Mouse (Mus musculus) ovary, postnatal 10 days (tissue): ENCODE measurements around the gene Scn4a.

ENCODE experiments used
- DNase-seq: peaks from one replicate; pipeline ENCODE4 v3.0.0; 2022; ENCODE audit warnings: low spot score

Scn4a gene

DNA sequence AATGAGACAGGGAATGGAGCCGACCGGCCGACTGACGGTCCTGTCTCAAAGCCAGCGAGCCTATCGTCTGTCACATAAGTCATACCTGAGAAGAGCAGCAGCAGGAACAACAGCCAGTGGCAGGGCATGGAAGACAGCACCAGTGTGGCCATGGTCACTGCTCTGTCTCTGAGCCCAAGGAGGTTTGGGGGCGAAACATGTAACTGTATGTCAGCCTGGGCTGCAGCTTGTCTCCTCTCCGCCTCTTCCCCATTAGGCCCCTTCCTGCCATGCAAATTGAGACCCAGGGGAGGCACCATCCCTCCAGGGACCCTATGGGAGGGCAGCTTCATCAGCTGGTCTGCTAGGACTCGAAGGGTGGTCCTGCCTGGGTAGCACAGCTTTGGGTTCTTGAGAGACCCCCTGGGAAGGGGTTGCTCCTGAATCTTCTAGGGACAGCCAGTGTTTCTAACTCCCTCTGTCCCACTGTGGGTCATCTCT is 38.7 kb downstream of the Scn4a start, which contains the start of gene Cd79b:
Gene Cd79b, minus strand, starts transcription at position 430 of the 480 bp plus-strand sequence.
- no peak for DNase-seq

DNA sequence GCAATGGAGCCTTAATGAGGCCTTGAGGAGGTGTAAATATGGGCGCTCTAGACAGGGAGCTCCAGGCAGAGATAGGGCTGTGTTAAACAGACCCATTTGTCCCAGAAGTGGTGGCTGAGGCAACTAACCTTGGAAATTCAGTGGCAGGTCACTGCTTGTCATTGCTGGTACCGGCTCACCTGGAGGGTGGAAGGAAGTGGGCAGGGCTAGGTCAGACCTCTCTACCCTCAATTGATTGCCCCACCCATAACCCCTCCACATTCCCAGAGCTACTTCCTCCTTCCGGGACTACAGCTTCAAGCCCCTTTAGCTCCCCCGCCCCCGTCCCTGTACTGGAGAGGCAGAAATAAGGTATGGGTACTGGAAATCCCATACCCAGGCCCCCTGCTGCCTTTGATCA is 39.6 kb downstream of the Scn4a start:
- DNase-seq, result no peak

DNA sequence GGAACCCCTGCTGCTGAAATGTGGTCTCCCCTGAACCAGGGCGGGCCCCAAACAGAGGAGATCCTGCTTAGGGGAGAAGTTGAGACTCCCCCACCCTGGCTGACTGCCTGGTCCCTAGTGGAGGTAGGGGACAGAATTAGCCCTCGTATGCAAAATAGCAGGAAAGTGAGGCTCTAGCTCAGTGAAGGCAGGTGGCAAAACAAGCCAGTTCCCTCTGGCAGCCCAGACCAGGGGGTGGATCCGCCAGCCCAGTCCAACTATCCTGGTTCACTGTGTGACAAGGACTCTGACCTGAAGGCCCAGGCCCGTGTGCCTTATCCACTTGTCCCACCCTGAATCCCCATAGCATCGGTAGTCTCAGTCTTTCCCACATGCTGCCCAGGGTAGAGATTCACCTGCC is 43.0 kb downstream of the Scn4a start:
- no peak for DNase-seq

- no peak for DNase-seq
These were observed 44.9 kb downstream of the Scn4a start for GRCm38 (mm10) chr11:106308162-106308561.

DNA sequence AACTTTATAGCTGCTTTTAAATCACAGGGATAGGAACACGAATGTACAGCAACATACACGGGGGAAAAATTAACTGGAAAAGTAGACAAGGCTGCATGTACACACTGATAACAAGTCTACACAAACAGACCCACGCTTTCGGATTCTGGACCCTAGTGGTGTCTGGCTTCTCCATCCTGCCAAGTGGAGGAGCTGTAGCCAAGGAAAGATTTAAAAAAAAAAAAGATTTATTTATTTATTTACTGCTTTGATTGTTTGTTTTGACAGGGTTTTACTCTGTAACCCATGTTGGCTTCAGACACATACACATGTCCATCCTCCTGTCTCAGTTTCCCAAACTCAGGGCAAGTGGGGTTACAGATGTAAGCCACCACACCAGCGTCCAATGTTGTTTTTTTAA is 45.7 kb downstream of the Scn4a start:
- DNase-seq, result no peak

GRCm38 (mm10) chr11:106306758-106307157 is 46.3 kb downstream of the Scn4a start:
- no peak for DNase-seq

DNA sequence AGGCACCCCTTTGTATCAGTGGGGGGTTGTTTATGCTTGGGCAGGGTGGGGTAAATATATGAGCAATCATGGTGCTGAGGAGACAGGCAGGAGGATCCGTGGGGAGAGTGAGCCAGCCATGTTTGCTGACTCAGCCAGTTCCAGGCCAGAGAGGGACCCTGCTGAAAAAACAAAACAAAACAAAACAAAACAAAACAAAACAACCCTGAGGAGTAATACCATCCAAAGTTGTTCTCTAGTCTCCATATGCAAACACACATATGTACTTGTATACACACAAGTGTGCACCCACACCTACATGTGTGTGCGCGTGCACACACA is 47.1 kb downstream of the Scn4a start:
- DNase-seq, result no peak

- DNase-seq, result no peak
These were observed 47.6 kb downstream of the Scn4a start for GRCm38 (mm10) chr11:106305348-106306064.

DNA sequence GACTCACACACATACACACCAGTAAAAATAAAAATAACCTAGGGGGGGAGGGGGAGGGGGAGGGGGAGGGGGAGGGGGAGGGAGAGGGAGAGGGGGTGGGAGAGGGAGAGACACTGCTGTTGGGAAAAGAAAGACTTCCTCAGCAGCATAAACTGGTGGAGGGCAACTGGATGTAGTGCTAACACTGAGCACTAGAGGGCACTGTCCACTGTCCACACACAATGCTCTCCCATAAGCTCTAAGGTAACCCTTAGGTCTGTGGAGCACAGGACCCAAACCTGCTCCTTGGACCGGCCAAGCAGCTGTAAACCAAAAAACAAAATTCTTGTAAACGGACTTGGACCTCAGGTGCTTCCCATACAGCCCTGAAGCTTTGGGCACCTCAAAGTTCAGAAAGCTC is 50.5 kb downstream of the Scn4a start:
- DNase-seq, result no peak

DNA sequence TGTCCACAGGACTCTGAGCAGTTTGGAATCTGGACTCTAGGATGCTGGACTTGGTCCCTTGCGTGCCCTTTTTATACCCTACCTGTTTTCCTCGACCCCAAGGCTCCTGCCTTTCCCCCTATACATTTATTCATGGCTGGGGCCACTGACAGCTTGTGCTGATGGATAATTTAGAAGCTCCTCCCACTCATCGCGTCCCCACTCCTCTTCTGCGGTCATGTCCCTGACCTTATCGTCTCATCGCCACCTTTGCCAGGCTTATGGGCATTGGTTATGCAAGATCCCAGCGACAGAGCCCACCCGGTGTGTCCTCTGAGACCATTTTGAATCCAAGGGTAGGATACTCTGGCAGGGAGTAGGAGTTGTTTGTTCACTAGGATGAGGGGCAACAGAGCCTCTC is 51.3 kb downstream of the Scn4a start, which contains the start of gene Gh:
Gene Gh, minus strand, starts transcription at position 101 of the 400 bp plus-strand sequence.
- DNase-seq, result no peak

DNA sequence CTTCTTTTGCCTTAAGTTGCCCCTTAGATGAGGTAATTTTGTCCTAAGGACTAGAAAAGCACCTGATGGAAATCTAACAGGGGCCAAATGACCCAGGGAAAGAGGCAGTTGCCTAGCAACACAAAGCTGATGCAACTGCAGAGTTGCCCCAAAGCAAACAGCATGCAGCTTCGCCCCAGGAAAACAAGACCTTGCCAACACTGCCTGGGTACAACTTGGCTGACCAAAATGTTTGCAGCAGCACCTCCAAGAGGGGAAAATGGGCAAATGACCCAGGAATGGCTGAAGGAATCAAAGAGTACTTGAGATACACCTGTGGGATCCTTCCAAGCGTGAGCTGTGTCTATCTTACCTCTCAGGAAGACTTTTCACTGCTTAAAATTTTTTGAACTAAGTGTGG is 61.2 kb downstream of the Scn4a start:
- DNase-seq, result no peak

DNA sequence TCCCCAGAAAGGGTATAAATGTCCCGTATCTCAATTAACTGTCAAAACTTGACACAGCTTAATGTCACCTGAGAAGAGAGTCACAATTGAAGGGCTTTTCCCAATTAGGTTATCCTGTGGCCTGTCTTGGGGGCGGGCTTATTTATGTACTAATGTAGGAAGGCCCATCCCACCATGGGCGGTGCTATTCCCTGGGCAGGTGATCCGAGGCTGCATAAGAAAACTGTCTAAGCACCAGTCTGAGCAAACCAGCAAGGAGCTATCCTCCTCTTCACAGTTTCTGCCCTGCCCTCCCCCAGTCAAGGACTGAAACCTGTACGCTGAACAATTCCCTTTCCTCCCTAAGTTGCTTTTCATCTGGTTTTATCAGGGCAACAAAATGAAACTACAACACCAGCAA is 62.7 kb downstream of the Scn4a start:
- DNase-seq, result no peak

GRCm38 (mm10) chr11:106289369-106289768 is 63.7 kb downstream of the Scn4a start:
- DNase-seq, result no peak

DNA sequence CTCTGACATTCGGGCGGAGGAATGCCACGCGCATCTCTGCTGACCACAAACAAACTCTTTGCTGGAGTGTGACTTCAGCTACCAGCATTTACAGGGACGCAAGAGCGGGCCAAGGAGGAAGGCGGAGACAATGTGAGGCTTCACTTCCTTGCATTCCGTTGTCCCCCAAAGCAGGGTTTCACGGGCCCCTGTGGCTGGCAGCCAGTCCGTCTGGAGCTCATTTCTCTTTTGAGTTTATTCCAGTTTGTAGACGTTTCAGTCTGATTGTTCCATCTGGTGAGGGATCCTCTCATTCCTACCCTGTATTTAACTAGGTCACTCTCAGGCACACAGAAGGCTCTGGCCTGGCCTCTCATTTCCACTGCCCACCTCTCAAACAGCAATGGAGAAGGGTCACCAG is 66.1 kb downstream of the Scn4a start:
- DNase-seq, result no peak

GRCm38 (mm10) chr11:106286206-106286605 is 66.9 kb downstream of the Scn4a start:
- DNase-seq, result no peak

GRCm38 (mm10) chr11:106284126-106284525 is 69.0 kb downstream of the Scn4a start:
- DNase-seq, result no peak

DNA sequence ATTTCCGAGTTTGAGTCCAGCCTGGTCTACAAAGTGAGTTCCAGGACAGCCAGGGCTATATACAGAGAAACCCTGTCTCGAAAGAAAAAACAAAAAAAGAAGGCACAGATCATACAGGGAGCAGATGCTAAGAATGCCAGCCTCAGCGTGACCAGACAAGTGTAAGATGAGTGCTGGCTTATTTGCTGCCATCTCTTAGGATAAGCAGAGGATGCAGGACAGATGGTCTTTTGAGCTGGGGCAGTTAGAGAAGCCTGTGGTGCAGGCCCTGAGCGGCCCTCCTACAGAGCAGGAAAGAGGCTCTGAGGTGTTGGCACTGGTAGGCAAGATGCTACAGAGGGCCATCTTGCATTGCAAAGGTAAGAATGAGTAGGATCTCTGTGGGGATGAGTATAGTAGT is 69.7 kb downstream of the Scn4a start:
- DNase-seq, result no peak

DNA sequence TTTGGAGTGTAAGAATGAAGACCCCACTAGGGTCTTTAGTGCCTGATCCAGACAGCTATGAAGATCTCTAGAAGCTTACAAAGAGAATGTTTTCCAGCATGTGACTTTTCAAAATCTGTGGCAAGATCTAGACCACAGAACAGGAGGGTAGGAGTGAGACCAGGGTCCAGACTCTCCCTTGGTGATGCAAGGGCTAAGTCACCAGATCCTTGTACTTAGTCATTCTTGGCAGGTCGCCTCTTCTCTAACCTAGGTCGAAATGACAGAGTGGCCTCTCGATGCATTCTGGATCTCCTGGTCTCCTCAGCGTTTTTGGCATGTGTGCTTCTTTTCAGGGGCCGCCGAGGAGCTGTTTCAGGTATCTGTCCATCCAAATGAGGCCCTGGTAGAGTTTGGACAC is 70.6 kb downstream of the Scn4a start:
- no peak for DNase-seq

GRCm38 (mm10) chr11:106276454-106276853 is 76.6 kb downstream of the Scn4a start, which contains the start of gene Tcam1:
Gene Tcam1, plus strand, starts transcription at chr11:106276672.
- peak; percentile 94 for DNase-seq

- DNase-seq, result peak; percentile 29
These were observed 78.1 kb downstream of the Scn4a start for GRCm38 (mm10) chr11:106274971-106275411.

- no peak for DNase-seq
These were observed 78.7 kb downstream of the Scn4a start for GRCm38 (mm10) chr11:106274374-106274773.

DNA sequence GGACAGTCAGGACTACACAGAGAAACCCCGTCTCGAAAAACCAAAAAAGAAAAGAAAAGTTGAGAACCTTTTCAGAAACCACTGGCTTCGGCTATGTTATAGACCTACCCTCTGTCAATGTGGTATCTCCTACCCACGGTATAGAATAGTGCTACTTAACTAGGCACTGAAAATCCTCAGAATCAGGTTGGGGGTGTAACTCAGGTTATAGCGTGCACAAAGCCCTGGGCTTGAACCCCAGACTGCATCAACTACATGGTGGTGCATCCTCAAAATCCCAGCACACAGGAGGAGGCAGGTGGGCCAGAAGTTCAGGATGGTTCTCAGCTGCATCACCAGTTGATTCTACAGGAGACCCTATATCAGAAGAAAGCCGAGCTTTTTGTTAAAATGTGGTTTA is 79.3 kb downstream of the Scn4a start:
- DNase-seq, result no peak

- no peak for DNase-seq
These were observed 79.8 kb downstream of the Scn4a start for GRCm38 (mm10) chr11:106273311-106273684.

DNA sequence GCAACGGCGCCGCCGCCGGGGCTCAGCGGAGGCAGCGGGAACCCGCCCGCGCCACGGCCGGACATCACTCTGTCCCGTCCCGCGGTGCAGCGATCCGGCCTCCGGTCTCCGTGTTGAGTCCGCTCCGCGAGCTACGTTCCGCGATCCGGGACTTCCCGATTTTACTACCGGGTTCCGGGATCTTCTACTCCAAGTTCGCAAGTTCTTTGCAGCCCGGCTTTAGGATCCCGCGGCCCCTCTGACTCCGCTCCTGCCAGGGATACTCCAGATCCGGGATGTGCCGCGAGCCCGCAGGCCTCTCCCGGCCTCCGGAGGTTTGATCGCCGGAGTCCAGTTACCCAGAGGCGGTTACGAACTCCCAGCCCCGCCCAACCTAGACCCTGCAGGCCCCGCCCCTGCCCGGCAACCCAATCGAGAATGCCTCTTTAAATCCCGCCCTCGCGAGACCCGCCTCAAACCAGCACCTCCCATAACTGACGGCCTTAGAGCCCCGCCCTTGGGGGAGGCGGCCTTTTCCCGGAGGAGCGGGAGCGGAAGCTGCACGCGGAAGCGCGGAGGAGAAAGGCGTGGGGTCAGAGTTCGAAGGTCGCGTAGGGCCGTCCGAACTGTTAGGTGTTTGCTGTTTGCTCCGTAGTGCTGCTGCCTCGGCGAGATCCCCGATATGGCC is 80.3 kb downstream of the Scn4a start, which contains the start of gene Smarcd2:
Gene Smarcd2, minus strand, starts transcription at position 329 of the 667 bp plus-strand sequence.
- peak; percentile 95 for DNase-seq
